Mouse (Mus musculus) 3134 (cell line): ENCODE data around the gene Rab44.

Source experiments
- DNase-seq: peaks from one replicate; pipeline ENCODE4 v3.0.0-alpha.2; 2011; ENCODE audit warnings: low spot score; ENCODE audit not compliant: insufficient read length; ENCODE audit errors: extremely low read depth

Gene Rab44

DNA sequence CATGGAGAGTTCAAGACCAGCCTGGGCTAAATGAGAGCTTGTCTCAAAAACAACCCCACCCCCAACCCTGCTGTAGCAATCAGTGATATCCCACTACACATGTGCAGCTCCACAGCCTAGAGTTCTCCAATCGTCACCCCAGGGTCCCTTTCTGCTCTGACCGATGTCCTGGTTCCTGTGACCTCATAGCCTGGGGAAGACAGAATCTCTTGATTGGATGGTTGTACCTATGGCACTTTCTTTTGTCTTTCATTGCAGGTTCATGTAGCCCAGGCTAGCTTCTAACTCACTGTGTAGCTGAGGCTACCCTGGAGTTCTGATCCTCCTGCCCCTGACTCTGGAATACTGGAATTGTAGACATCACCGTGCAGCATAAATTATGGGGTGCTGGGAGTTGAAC lies 12.6 kb downstream of the Rab44 start:
- no peak for DNase-seq

DNA sequence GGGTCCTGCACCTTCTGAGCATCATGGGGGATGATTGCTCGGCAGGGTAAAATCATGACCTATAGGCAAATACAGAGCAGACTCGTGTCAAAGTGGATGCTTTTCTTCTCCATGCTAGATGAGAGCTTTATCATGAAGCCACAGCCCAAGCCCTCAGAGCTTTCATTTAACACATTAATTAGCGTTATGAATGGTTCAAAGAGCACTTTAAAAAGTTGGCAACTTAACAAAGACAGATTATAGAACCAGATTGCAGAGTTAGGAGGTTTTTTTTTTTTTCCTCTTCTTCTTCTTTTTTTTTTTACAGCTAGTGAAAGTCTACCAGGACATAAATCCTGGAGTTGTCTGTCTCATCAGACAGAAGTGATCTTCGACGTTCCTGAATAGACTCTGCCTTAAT lies 15.4 kb downstream of the Rab44 start:
- DNase-seq, result no peak

DNA sequence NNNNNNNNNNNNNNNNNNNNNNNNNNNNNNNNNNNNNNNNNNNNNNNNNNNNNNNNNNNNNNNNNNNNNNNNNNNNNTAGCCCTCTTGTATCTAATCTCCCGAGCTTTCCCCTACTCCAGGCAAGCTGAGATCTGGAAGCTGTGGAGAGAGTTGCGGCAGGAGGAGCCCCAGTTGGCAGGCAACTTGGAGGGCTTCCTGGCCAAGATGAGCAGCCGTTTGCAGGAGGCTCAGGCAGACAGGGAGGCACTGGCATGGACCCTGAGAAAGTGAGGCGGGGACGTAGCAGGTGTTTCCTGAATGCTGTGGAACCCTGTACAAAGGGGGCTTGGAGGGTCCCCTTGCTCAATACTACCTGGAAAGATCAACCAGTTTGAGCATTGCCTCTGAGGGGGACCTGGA lies 21.1 kb downstream of the Rab44 start:
- DNase-seq, result no peak

DNA sequence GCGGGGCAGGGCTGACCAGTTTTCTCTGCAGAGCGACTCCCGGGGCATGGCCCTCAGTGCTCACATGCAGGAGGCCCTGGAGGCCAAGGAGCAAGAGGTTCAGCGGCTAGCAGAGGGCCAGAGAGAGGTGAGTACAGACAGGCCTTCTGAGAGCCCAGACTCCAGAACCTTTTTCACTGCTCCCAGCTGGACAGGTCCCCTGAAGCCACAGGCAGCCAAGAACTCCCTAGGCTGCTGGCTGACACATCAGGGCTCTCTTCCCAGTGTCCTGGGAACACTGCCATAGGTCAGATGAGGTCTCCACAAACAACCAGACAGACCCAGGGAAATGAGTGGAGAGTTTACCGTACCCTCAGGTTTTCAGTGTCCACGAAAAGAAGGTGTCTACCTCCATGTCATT lies 22.3 kb downstream of the Rab44 start:
- DNase-seq, result no peak

DNA sequence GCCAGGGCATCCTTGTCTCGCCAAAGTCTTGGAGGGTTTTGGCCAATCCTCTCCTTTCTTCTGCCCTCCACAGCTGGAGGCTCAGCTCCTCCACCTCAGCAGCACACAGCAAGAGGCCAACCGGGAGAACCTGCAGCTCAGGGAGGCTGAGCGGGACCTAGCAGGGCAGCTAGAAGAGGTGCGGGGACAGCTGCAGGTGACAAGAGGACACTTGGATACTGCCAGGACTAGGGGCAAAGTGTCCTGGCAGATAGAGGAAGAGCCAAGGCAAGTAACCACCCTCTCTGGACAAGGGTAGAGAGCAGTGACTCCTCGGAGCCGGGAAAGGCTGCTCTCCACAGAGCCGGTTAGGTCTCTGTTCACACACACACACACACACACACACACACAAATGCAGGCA lies 24.0 kb downstream of the Rab44 start:
- no peak for DNase-seq

DNA sequence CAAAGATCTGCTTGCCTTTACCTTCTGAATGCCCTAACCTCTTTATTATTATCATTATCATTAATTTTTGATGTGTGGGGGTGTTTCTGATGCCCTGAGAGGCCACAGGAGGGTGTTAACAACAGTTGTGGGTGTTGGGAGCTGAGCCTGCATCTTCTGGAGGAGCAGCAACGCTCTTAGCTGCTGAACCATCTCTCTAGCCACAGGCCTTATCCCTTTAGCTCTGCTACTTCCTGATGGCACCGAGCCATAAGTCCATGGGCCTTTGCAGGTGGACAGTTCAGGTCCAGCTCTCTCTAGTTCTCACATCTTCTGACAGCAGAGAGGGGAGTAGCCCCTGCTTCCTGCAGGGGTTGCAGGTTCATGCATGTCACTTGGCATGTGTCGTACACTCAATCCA lies 27.6 kb downstream of the Rab44 start:
- no peak for DNase-seq

DNA sequence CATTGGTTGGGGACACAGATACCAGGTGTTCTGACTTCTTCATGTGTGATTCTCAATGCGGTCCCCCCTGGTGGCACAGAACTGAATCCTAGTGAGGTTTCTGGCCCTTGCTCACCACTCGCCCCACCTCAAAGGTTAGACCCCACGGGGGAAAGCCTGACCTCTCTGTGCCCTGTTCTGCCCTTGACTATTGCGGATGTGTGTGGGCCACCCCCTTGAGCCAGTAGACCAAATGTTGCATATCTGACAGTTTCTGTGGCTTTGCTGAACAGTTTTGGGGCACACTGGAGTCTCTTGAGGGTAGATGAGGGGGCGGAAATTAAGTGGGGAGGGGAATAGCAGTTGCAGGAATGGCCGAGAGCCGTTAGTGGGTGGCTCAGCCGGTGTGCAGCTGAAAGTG lies 29.3 kb downstream of the Rab44 start:
- no peak for DNase-seq

DNA sequence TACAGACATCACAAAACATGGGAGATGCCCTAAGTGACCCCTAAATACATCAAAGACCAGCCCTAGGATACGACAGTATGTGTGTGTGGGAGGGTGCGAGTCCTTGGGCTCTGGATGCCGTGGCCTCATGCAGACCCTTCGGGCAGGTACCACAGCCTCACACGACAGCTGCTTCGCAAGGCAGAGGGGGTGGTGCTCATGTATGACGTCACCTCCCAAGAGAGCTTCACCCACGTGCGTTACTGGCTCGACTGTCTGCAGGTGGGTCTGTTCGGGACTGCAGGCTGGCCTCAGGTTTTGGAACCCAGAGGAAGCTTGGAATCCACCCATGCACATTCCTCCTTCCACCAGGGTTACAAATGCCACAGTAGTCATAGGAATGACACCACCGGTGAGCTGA lies 31.2 kb downstream of the Rab44 start:
- DNase-seq, result no peak

DNA sequence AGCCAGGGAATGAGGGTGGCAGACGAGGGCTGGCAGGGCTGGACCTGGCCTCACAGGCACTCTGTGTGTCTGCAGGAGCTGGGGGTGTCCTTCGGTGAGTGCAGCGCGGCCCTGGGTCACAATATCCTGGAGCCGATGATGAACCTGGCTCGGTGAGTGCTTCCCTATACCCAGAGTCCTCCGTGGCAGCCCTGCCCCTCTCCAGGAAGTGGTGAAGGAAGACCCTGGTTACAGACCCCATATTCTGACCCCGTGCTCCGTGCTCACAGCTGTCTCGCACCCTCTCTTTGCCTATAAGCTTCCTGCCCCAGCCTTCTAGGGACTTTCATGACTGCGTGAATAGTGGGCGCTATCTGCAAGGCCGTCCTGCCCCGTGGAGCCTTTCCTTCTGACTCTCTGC lies 33.3 kb downstream of the Rab44 start:
- no peak for DNase-seq

DNA sequence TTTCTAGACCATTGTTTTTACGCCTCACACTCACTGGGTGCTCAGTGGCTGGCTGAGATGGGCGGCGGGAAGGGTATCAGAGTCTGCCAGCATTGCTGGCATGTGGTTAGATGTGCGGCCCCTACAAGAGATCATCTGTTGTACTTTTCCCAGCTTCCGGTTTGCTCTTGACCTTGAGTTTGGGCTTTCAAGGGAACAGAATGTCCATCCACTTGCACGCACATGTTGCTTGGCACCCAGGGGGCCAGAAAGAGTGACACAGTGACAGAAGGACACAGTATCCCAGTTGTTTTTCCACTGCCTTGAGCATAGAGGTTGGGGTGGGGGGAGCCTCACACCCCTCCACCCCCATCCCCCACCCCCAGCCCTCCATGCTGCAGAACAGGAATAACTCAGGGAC lies 33.8 kb downstream of the Rab44 start:
- no peak for DNase-seq

DNA sequence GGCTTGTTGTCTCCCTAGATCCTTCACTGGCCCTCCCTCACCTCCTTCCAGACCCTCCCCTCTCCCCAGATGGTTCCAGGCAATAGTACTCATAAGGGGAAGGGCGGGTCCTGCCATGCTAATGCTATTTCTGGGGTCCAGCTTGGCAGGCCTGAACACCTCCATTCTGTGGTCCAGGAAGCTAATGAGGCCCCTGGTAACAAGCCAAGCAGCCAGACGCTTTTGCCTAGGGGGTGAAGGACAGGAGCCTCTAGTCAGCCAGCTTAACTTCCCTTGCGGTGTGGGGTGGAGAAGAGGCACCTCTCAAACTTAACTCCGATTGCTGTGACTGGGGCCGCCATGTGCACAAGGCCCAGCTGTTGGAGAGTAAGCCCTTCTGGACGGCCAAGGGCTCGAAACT lies 35.8 kb downstream of the Rab44 start:
- DNase-seq, result no peak

DNA sequence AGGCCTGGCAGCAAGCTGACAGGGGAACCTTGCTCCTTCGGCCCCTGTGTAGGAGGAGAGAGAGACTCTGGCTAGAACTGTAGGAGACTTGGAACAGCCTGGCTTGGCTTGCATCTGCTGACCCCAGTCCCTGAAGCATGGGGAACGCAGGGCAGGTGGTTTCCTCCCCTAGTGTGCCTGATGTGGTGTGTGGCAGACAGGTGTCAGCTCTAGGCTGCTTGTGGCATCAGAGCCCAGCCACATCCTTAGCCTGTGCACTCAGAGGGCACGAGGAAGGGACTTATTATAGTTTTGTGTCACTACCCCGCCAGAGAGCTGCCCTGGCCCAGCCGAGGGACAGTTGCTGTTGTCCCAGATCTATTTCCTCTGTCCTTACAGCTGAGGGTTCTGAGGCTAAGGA lies 38.6 kb downstream of the Rab44 start:
- no peak for DNase-seq

DNA sequence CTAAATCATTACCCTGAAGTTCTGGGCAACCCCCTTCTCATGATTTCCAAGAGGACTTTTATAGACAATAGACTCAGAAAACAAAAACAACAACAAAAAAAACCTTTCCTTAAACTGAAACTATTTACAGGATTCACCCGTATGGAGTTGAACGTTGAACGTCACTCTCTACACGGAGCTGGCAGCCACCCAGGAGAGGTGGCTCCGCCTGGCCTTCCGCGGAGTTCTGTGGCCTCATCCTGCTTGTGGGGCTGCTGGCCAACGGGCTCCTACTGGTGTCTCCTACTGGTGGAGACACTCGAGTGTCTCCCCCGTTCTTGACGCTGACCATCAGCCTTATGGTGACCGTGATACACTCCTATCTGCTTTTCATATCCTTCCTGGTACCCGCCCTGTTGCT lies 40.3 kb downstream of the Rab44 start:
- DNase-seq, result no peak

DNA sequence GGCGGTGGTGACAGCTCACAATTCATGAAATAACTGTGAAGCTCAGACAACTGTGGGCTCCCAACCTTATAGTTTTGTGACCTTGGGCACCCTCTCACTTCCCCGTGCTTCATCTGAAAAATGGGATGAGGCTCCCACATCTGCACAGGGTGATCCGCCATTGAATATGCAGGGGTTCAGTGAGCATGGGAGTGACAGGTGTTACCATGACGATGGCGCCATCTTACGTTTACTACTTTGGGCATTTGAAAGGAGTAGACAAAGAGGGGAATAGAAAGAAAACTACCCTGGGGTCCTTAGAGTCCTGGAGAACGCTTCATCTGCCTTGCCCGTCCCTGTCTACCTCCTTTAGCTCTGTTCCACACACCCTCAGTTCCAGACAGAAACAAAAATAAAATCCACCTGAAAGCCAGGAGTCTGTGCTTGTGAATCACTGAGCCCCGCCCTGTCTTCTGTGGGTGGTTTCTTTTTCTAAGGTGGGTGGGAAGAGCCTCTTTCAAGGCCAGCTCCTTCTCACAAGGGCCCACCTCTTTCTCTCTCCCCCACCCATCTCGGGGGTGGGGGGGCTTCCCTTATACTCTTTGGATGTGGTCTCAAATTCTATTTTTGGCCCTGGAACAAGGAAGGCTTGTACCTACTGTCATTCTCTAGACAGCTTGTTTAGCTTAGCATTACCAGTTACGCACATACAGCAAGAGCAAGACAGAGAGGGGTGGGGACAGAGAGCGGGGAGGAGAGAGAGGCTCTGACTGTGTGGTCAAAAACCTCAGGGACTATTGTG lies 41.6 kb downstream of the Rab44 start:
- no peak for DNase-seq

DNA sequence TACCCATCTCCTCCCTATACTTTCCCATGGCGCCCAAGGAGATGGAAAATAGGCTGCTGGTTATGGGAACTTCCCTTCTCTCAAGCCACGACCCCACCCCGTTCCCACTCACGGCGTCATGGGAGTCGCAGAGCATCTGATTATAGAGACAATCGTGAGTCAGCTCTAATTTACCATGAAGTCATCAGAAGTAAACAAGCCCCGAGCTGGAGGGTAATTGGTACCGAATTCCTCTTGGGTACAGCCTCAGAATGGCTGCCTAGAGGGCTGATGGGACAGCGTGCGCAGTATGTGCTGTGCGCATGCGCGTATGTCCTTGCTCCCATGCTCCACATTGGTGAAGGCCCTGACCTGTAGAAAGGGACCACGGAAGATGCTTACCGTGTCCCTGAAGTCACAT lies 42.5 kb downstream of the Rab44 start:
- DNase-seq, result no peak

DNA sequence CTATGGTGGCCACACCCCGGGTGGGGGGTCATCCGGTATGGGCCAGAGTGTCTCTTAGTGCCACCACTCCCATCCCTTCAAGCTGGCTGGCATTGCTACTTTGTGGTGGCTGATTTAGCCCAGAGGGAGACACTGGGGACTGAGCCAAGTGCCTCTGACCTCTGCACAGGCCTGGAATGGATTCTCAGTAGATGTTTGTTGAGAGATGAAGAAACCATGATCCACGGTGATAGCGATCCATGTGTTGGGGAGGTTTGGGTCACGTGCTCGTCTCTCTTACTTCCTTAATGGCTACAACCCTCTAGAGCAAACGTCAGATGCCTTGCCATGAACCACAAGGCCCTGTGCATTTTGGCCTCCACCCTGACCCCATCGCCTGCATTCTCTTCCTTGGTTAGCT lies 42.9 kb downstream of the Rab44 start:
- no peak for DNase-seq

DNA sequence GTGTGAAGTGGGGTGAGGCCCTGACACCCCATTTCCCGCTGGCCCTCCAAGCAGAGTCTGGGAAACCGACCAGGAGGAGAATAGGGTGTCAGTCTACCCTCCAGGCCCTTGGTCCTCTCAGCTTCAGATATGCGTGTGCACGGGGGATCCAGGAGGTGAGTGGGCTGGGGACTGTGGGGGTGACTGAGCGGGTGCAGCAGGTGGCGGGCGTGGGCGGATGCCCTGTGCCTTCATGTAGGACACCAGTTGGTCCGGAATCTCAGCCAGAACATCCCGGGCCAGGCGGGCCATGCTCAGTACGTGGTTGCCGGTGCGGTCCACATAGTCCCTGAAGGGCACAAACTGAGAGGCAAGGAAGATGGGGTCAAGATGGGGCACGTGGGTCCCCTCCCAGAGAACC lies 45.0 kb downstream of the Rab44 start:
- no peak for DNase-seq

DNA sequence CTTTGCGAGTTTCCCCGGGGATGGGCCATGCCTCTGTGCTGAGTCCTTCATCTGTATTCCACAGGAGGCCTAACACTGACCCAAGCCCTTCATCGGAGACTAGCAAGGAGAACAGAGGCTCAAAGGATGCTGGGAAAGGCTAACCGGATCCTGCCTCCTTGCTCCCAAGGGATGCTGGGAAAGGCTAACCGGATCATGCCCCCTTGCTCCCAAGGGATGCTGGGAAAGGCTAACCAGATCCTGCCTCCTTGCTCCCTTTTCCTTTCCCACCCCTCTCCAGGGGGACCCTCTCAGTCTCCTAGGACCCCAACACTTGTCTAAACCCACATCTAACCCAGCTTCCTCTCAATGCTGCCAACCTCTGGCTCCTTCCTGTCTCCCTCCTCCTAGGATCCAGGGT lies 45.4 kb downstream of the Rab44 start:
- DNase-seq, result no peak

DNA sequence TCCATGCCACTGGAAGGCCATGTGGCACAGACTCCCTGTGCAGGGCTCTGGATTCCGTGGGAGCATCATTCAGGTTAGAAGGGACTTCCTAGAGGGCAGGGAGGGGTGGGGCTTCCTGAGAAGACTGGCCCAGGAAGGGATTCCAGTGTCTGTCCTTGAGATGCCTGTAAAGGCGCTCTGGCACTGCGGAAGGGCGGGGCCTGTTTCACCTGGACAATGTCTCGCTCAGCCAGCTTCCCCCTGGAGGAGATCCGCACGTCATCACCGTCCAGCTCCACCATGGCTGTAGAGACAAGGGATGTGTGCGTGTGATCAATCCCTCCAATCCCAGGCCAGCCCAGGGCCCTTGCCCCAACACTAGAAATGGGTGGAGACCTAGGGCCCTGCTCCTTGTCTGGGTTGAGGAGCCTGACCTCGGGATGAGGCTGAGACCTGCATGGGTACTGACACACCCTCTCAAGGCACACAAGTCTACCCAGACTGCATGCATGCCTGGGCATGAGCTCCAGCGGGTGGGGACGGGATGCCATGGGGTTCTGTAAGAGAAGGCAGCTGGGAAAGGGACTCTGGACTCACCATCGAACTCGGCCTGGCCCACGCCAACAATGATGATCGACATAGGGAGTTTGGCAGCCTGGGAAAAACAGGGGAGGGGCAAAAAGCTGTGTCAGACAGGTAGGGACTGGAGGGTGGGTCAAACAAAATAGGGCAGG lies 46.0 kb downstream of the Rab44 start:
- no peak for DNase-seq

DNA sequence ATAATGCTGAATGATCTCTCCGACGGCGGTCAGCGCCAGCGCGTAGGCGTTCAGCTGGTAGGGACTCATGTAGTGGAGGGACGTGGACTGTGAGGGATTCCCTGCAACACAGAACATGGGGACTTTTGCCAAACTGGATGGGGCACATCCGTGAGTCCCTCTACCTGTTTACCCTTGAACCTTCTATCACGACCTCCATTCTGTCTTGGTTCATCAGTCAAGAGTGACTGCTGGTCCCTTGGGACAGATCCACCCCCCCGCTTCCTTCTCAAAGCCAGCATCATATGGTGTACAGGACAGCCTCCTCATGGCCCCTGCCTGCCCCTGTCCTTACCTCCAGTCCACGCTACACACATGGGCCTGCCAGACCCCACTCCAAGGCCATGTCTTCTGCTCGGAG lies 48.4 kb downstream of the Rab44 start:
- DNase-seq, result no peak

DNA sequence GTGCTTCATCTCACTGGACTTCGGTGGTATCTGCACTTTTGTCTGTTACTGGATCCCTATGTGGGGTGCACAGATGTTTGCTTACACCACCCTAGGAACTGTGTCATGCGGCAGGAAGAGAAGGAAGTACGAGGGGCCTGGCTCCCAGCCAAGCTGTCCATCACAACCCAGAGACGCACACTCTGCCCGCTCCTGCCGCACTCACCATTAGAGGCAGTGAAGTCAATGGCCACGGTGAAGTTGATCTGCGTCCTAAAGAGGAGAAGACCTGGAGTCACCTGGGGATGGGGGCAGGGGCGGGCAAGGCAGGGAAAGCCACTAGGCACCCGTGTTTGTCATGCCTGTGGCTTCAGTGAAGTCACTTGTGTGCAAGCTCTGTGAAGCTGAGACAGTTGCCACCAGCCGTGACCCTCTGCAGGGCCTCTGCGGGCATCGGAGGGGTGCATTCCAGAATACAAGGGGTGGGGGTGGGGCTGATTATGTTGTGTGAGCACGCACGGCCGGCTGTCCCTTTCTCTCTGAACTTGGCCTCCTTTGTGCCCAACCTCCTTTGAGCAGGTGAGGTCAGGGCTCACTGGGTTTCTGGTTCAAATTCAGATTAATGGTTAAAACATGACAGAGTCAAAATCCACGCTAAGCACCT lies 50.6 kb downstream of the Rab44 start:
- DNase-seq, result no peak

DNA sequence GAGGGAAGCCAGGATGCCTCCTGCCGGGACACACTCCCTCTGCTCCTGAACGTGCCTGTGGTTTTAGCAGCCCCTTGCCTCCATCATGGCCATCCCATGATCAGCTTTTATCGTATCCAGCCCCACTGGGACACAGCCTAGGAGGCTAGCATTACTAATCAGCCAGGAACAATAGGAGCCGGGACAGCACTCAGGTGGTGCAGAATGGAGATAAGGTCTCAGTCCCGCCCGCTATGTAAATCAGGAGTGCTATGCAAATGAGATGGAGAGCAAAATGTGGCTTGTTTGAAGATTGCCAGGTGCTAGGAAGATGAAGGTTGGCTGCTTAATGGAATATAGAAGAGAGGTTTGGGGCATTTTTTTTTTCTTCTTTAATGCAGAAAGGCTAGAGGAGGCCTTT lies 51.5 kb downstream of the Rab44 start:
- DNase-seq, result no peak
